Mouse (Mus musculus): ENCODE measurements around the gene H60b.
"Not testable (repeated sequence)": the region's sequence is repeated elsewhere in the genome, so short reads cannot be mapped to it uniquely, and the experiment has no call there.

- TF ChIP-seq POLR2AphosphoS5 (IDR thresholded peaks at IDR 0.05; ENCODE audit: insufficient replicate concordance, low read depth, low read length); CTCF (IDR thresholded peaks at IDR 0.05; ENCODE audit: low read depth, low read length); TAL1 (conservative IDR thresholded peaks at IDR 0.05; ENCODE audit: low read depth, low read length); GATA1 (IDR thresholded peaks at IDR 0.05; ENCODE audit: borderline replicate concordance, low read length); GATA2 (IDR thresholded peaks at IDR 0.05; ENCODE audit: borderline replicate concordance, low read depth, low read length): not testable (repeated sequence)
Measured at GRCm38 (mm10) chr10:22158310-22158999, at the start of gene H60b, which contains the start of gene Raet1e.
